Mouse (Mus musculus) c-Kit-positive CD71-negative TER-119-negative erythroid progenitor cells, embryonic 14.5 days (primary cell): ENCODE measurements at regions not wholly inside any gene's neighbourhood (a gene's known extent, or its start where the extent isn't known, plus 50 kb on each side); places are given as distances from the start of the nearest gene placed in this dataset.
"Not testable (repeated sequence)": the region's sequence is repeated elsewhere in the genome, so short reads cannot be mapped to it uniquely, and the experiment has no call there.

Experiments
- DNase-seq: peaks from one replicate; pipeline ENCODE4 v3.0.0-alpha.2; 2013; ENCODE audit warnings: low read depth

- no peak for DNase-seq
These were observed 201.6 kb upstream of the Hs6st1 start for GRCm38 (mm10) chr1:35866643-35867042.

GRCm38 (mm10) chr1:35869381-35870143 is 198.6 kb upstream of the Hs6st1 start:
- peak; percentile 32 for DNase-seq

GRCm38 (mm10) chr1:35870144-35870827 is 197.9 kb upstream of the Hs6st1 start:
- no peak for DNase-seq

GRCm38 (mm10) chr1:35873038-35873437 is 195.2 kb upstream of the Hs6st1 start:
- DNase-seq = no peak

GRCm38 (mm10) chr1:35875210-35875811 is 192.9 kb upstream of the Hs6st1 start:
- no peak for DNase-seq

GRCm38 (mm10) chr1:35878426-35878825 is 189.8 kb upstream of the Hs6st1 start:
- no peak for DNase-seq

GRCm38 (mm10) chr1:35879388-35880093 is 188.7 kb upstream of the Hs6st1 start:
- no peak for DNase-seq

- no peak for DNase-seq
These were observed 187.5 kb upstream of the Hs6st1 start for GRCm38 (mm10) chr1:35880562-35881265.

GRCm38 (mm10) chr1:35881521-35881920 is 186.7 kb upstream of the Hs6st1 start:
- DNase-seq = no peak

- DNase-seq = no peak
These were observed 186.1 kb upstream of the Hs6st1 start for GRCm38 (mm10) chr1:35882101-35882500.

- no peak for DNase-seq
These were observed 178.3 kb upstream of the Hs6st1 start for GRCm38 (mm10) chr1:35889731-35890499.

- DNase-seq = no peak
These were observed 177.7 kb upstream of the Hs6st1 start for GRCm38 (mm10) chr1:35890500-35890900.

GRCm38 (mm10) chr1:35899536-35899935 is 168.7 kb upstream of the Hs6st1 start:
- DNase-seq = no peak

- no peak for DNase-seq
These were observed 164.1 kb upstream of the Hs6st1 start for GRCm38 (mm10) chr1:35904001-35904547.

- DNase-seq = no peak
These were observed 154.6 kb upstream of the Hs6st1 start for GRCm38 (mm10) chr1:35913551-35913950.

GRCm38 (mm10) chr1:35914175-35914574 is 154.0 kb upstream of the Hs6st1 start:
- DNase-seq = not testable (repeated sequence)

- no peak for DNase-seq
These were observed 152.7 kb upstream of the Hs6st1 start for GRCm38 (mm10) chr1:35915526-35915925.

GRCm38 (mm10) chr1:35919840-35920734 is 148.1 kb upstream of the Hs6st1 start:
- no peak for DNase-seq

- no peak for DNase-seq
These were observed 143.4 kb upstream of the Hs6st1 start for GRCm38 (mm10) chr1:35924796-35925195.

GRCm38 (mm10) chr1:35925301-35925700 is 142.9 kb upstream of the Hs6st1 start:
- DNase-seq = no peak
